Mouse (Mus musculus): ENCODE data around the gene Tjp3.
A peak's percentile ranks its signal among the peaks of the same experiment; 100 is the strongest.

Gene Tjp3

GRCm38 (mm10) chr10:81268643-81269412, 22.6 kb downstream of the Tjp3 start:
- DNase-seq (ENCODE audit: low spot score in 2 of 2) = no peak

DNA sequence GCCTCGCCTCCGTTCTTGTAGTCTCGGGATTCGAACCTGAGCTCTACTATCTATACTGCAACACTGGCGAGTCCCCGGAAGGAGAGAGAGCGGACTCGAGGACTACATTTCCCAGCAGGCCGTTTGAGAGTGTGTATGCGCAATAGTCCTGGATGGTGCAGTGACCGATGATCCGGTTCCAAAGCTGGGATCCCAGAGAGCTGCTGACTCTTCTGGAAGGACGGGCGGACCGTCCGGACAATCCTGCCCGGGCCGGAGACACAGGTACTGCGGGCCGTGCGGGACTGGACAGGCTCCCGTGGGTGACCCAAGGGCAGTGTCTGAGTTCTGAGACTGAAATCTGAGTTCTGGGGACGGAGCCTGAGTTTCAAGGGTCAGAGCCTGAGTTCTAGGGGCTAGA, 23.3 kb downstream of the Tjp3 start:
- DNase-seq (ENCODE audit: low spot score in 2 of 2) = peak; percentile 74 to 77

- peak; percentile 94 for DNase-seq (ENCODE audit: low spot score in 2 of 2)
Measured at GRCm38 (mm10) chr10:81266211-81267105, 24.9 kb downstream of the Tjp3 start, which contains the start of the genes Mrpl54 and Apba3. Gene Mrpl54, minus strand, starts transcription at chr10:81266934. Gene Apba3, plus strand, starts transcription at chr10:81266960.

- no peak for DNase-seq (ENCODE audit: low spot score in 2 of 2)
Measured at GRCm38 (mm10) chr10:81265540-81265939, 25.8 kb downstream of the Tjp3 start.

DNA sequence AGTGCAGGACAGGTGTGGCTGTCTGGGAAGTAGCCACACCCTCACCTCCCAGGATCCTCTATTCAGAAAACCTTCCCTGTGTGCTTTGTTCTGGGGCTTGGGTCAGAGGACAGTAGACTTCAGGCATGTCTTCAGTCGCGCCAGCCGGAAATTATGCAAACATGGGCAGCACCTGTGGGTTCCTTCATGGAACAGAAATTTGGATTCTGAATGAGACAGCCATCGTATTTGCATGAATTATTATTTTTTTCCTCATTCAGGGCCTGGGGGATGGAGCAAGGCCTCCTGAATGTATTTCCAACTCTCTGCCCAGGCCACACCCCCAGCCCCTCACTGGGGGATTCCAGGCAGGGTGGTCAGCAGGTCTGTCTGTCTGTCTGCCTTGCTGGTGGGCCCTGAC, 30.4 kb downstream of the Tjp3 start:
- DNase-seq (ENCODE audit: low spot score in 2 of 2) = no peak

DNA sequence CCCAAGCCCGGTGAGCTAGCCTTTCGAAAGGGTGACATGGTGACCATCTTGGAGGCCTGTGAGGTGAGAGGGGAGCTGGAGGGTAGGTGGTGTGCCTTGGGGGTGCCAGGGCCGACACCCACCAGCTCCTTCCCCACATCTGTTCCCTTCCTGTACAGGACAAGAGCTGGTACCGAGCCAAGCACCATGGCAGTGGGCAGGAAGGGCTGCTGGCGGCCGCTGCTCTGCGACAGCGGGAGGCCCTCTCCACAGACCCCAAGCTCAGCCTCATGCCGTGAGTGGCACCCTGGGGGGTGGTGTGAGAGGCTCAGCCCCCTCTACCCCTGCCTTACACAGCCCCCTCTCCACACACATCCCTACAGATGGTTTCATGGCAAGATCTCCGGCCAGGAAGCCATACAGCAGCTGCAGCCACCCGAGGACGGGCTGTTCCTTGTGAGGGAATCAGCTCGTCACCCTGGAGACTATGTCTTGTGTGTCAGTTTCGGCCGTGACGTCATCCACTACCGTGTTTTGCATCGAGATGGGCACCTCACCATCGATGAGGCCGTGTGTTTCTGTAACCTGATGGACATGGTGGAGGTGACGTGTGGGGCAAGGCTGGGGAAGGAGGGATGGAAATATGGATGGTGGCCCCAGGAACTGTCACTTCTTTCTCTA, 32.0 kb downstream of the Tjp3 start:
- DNase-seq (ENCODE audit: low spot score in 2 of 2) = no peak

DNA sequence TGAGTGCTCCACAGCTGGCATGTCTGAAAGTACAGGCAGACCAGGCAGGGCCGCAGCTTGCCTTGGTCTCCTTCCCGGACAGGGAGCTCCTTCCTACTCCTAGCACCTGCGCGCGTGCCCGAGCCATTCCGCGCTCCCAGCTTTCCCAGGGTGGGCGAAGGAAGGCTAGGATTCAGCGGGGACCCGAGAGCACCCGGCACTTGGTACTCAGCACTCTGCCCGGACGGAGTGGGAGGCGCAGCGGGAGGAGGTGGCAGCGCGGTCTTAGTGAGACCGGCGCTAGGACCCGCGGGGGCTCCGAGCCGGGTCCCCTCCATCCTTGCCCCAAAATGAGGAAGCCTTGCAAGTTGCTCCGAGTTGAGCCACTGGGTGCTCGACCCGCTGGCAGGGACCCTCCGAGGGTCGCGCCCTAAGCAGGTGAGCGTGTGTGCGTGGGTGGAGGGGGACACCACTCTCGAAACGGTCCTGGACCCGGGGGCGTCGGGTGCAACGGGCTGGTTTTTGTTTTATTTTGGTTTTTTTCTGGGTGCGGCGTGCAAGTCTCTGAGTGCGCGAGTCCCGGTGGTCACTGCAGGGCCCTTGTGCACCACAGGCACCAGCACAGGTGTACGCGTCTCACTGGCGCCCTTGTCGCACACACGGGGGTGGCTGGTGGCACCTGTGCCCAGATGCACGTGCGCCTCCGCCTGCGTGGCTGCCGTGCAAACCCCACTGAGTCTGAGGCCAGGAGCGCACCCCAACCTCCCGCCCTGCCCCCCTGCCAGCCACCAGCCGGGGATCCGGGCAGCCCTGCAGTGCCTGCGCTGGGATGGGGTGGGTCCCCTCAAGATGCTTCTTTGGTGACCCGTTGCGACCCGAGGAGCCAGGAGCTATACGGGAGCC, 34.0 kb downstream of the Tjp3 start:
- DNase-seq (ENCODE audit: low spot score in 2 of 2) = no peak

DNA sequence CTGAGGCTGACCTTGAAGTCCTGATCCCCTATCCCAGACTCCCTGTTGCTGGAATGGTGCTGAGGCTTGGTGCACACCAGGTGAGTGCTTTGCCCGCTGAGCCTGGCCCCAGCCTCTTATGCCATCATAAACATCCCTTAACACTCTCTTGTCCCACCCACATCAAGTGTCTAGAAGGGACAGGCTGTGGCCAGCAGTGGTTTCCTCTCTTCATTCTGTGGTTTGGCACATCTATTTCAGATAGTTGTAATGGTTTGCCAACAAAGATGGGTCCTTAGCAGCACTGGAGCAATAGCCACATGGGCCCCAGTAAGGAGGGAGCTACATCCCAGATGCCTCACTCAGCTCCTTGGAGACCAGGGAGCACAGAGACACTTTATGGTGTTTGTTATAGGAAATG, 36.5 kb downstream of the Tjp3 start:
- DNase-seq (ENCODE audit: low spot score in 2 of 2) = no peak

GRCm38 (mm10) chr10:81252424-81253419, 38.7 kb downstream of the Tjp3 start, which contains the start of gene Matk:
Gene Matk, plus strand, starts transcription at chr10:81252935.
- DNase-seq (ENCODE audit: low spot score in 2 of 2) = no peak

- no peak for DNase-seq (ENCODE audit: low spot score in 2 of 2)
Measured at GRCm38 (mm10) chr10:81249442-81249841, 41.9 kb downstream of the Tjp3 start.

DNA sequence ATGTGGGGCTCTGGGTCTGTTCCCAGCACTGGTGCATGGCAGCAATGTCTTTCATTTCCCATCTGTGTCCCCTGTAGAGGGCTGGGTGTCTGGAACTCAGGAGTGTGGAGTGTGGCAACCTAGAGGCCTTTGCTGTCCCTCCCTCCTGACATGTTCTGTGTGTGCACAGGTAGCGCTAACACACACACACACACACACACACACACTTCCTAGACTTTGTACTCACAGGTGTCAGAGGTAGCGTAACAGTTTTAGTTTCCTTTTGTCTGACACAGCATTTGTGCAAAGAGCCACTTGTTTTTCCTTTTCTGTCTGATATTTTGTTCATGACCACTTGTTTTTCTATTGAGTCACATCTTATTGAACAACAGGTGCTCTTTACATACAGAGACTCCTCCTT, 43.6 kb downstream of the Tjp3 start:
- no peak for DNase-seq (ENCODE audit: low spot score in 2 of 2)

GRCm38 (mm10) chr10:81245166-81245565, 46.2 kb downstream of the Tjp3 start:
- no peak for DNase-seq (ENCODE audit: low spot score in 2 of 2)

GRCm38 (mm10) chr10:81244595-81244994, 46.8 kb downstream of the Tjp3 start:
- DNase-seq (ENCODE audit: low spot score in 2 of 2) = peak; percentile 62 to 85

GRCm38 (mm10) chr10:81244146-81244545, 47.2 kb downstream of the Tjp3 start:
- DNase-seq (ENCODE audit: low spot score in 2 of 2) = no peak

GRCm38 (mm10) chr10:81242021-81242420, 49.4 kb downstream of the Tjp3 start:
- DNase-seq (ENCODE audit: low spot score in 2 of 2) = no peak

DNA sequence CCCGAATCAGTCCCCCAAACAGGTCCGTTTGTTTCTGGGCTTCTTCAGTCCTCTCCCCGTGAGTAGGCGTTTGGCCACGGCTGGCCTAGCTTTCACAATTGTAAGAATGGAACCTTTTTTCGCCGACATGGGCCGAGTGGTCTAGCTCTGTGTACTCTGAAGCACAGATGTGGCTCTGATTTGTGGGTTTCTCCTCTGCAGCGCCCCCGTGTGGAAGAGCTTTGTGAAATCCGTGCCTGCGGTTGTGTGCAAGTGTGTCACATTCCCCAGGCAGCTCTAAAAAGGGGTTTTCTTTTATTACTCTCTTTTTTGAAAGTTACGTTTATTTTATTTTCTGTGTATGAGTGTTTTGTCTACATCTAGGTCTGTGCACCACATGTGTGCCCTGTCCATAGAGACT, 50.5 kb downstream of the Tjp3 start:
- no peak for DNase-seq (ENCODE audit: low spot score in 2 of 2)

DNA sequence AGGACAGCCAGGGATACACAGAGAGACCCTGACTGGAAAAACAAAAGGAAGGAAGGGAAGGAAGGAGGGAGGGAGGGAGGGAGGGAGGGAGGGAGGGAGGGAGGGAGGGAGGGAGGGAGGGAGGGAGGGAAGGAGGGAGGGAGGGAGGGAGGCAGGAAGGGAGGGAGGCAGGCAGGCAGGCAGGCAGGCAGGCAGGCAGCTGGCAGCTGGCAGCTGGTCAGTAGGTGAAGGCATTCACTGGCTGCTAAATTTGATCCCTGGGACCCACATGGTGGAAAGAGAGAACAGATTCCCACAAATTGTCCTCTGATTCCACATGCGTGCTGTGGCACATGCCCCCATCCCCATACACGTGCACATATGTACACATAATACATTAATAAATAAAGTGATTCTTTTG, 52.8 kb downstream of the Tjp3 start:
- DNase-seq (ENCODE audit: low spot score in 2 of 2) = no peak

- DNase-seq (ENCODE audit: low spot score in 2 of 2) = no peak
Measured at GRCm38 (mm10) chr10:81236471-81237268, 54.7 kb downstream of the Tjp3 start.

- no peak for DNase-seq (ENCODE audit: low spot score in 2 of 2)
Measured at GRCm38 (mm10) chr10:81234206-81234605, 57.2 kb downstream of the Tjp3 start.

Measured in urinary bladder, postnatal 4 days (tissue).